Mouse (Mus musculus) erythroblast, adult 5-6 weeks (primary cell): Measurements from ENCODE around the gene Actr8. TPM values are rescaled to one million over a fixed set of nuclear protein-coding genes. Genes with fewer than 3 reads are reported as not detected.
A peak's percentile ranks its signal among the peaks of the same experiment; 100 is the strongest.

ENCODE experiments used
- ATAC-seq: replicated peaks from 2 replicates; pipeline ENCODE4 v1.8.0; 2016; ENCODE audit warnings: moderate number of reproducible peaks, mild to moderate bottlenecking, moderate TSS enrichment, inconsistent platforms; ENCODE audit not compliant: poor library complexity, low FRiP score, severe bottlenecking
- total RNA-seq, 2 experiments: library from RNA; stranded (forward) in 1 of 2; stranded (reverse) in 1 of 2; fragments of 150-400 nt in 1 of 2; fragments of 200-764, 138-1000 nt in 1 of 2; gene quantifications; 2 replicates each; pipeline versions ENCODE4 v1.2.3 to v1.2.4; 2015 to 2017; ENCODE audit warnings: low replicate concordance in 2 of 2

Actr8 gene
- total RNA-seq (2015; ENCODE audit: low replicate concordance) (11.1 and 22.8 TPM in 2 replicates), total RNA-seq (2017; ENCODE audit: low replicate concordance) (21.0 and 23.9 TPM in 2 replicates)

DNA sequence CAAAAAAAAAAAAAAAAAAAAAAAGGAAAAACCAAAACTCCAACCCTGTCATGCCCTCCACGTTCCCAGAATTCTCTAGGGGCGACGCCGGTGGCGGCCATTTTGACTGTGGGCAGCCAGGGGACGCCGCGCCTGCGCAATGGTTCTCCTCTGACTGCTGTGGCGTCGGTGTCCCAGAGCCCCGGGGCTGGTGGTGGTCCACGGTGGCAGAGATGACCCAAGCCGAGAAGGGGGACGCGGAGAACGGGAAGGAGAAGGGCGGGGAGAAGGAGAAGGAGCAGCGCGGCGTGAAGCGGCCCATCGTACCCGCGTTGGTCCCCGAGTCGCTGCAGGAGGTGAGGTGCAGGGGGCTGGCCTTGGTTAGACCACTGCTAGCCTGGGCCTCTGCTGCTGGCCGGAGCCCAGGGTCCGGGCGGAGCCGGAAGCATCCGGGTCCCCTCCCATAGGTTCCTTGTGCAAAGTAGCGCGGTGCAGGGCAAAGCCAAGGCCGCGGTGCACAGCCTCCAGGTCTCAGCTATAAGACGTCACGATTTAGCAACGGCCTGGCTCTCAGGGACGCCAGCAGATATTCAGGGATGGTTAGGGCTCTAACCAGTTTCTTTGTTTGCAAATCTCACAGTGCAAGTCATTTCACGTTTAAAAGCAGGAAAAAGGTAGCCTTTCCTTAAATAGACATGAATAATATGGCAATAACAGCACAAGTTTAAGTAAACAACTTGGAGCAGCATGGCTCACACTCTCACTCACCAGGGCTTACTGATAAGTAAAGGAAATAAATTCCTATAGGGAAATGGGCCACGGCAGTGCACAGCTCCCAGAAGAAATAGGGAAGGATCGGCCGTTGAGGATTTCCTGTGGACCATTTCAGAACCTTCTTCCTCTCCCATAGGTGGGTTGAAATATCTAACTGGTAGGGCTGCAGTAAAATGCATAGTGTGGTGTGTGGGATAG lies at the start of gene Actr8:
TSS of gene Actr8 (plus strand) at position 84 of the 951 bp plus-strand sequence.
- peak; percentile 88 for ATAC-seq

DNA sequence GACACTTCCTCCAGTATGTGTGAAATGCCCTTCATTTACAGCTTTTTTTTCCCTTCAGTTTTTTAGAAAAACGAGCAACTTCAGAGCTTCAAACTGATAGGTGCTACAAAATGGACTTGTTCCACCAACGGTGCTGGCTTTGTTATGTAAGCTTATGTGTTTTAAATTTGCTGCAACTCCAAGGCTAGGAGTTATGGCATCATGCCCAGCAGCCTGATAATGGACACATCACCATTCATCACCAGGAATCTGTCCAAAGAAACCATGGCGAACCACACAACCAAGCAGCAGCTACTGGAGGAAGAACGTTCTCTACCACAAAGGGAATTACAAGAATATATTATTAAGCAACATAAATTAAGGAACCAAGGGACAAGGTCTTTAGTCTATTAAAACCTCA lies 49.2 kb upstream of the Actr8 start:
- no peak for ATAC-seq

DNA sequence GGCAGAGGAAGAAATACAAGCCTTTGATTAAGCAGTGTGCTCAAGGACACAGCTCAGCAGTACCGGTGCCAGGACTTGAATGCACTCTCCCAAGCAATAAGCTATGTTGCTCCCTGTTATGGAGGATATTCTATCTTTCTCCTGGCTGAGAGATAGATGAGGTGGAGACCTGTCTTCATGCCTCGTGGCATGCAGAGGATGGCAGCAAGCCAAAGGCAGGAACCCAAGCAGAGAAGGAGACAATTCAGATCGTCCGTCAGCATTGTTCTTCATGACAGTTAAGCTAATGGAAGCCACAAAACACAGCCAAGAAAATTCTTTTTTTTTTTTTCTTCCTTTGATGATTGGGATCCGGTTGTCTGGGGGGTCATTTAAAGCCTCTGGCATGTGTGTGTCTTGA lies 42.6 kb upstream of the Actr8 start:
- ATAC-seq = no peak

DNA sequence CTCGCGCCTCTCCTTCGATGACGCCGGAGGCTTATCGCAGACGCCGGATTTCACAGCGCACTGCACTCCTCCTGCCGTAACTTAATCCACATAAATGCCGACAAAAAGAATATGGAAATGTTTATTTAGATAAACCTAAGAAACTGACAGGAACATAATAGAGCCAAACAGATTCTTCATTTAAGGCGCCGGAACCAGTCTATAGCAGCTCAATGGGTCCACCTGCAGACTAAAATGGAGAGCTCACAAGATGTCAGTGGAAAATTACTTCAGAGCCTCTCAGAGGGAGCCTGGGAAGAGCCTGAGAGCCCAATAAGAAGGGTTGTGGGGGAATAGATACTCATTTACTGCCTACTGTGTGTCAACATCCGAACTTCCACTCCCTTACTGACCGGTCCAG lies 40.7 kb upstream of the Actr8 start:
- no peak for ATAC-seq

DNA sequence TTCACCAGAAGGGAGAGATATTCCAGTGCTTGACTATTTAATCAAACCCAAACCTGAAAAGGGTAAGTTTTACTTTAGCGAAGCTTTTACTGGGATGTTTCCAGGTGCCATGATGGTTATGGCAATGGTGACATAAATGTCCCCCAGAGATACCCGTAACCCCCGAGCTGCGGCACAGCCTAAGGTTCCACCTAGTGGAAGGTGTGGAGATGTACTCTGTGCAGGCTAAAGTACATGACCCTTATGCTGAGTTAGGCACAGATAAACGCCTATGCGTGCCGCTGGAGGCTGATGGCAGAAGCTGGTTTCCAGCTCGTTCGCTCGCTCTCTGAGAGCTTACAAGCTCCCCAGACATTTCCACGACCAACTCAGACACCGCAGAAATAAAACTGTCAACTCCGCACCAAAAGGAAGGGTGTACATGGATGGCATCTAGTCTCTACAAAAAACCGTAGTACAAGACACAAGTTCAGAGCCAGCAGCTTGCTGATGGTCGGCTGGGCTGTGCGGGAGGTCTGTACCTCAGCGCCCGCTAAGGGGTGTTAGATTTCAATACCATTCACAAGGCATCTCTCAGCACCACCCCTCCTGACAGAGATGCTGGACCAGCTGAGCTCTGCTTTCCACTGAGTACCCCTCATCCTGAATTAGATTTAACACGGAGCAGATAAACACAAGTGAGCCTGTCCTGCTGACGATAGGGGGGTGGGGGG lies 38.4 kb upstream of the Actr8 start:
- no peak for ATAC-seq

DNA sequence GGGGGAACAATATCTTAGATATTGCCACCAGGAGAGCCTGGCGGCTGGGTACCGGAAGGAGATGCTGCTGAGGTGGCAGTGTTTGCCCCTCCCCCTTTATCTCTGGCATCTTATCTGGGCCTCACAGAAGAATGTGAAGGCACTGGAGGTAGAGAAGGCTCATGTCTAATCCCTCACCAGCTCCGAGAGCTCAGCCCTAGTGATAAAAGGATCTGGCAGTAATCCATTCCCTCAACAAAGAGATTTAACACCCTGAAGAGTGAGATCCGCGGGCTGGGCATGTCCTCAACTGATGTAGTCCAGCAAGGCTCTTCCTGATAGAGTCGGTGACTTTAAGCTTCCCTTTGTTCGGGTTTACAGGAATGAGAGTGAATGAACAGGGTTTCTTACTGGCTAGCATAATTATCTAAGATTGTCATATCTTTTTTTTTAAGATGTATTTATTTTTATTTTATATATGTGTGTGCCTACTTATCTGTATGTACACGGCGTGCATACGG lies 37.8 kb upstream of the Actr8 start:
- no peak for ATAC-seq

DNA sequence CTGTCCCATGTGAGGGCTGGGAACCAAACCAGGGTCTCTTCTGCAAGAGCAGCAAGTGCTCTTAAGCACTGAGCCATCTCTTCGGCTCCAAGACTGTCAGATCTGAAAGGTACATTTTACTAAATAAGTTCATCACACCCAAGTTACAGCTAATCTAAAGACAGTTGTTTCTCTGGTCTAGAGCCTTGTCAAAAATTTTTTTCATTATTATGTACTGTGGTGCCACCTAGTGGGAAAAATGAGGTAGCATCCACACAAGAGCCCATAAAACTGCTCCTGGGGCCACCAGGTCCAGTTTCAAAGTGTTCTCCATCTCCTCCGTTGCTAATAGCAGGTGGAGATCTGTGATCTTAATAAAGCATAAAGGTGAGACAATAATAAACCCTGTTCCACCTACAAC lies 37.3 kb upstream of the Actr8 start:
- ATAC-seq = no peak

DNA sequence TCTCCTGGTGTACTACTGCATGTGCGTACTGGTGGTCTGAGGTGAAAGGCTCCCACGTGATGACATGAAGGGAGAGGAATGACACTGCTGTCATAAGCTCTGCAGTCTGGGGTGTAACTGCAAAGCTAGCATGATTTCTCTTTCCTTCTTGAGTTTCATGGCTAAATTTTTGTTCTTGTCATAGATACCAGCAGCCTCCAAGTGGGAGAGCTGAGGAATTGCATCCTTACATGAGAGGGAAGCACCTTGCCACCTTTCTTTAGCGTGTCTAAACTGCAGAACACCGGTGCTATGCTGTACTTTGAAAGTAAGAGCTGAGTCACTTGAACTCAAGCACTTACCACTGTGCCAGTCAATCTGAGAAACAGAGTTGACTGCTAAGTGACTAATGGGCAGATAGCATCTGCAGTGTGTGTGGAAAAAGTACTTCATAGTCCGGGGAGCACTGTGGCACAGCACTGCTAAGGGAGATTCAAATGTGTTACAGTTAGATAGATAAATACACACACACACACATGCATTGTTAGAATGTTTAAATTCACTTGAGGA lies 31.3 kb upstream of the Actr8 start:
- no peak for ATAC-seq

DNA sequence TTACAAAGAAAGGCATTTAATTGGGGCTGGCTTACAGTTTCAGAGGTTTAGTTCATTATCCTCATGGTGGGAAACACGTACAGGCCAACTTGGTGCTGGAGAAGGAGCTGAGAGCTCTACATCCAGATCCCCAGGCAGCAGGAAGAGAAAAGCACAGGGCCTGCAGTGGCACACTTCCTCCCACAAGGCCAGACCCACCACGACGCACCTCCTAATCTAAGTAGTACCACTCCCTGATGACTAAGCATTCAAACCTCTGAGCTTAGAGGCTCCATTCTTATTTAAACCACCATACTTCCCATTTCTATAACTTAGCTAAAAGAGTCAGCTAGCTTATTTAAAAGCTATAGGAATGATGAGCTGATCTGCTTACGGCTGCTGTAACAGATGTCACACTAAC lies 27.3 kb upstream of the Actr8 start:
- ATAC-seq = no peak

DNA sequence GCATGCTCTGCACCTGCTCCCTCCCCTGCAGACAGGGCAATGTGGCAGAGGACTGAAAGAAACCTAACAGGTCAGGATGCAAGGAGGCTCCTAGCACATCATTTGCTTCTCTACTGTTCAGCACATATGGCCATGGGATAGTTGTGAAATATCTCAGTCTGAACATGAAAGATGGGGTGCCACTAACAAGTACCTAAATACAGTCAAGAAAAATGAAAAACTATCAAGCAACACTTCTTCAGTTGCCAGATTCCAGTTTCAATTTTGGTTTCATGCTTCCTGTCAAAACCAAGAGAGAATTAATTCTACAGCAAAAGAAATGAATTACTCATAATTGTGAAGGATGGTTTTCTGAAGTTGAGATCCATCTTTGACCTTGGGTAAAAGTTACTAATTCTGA lies 20.7 kb upstream of the Actr8 start:
- ATAC-seq = no peak

DNA sequence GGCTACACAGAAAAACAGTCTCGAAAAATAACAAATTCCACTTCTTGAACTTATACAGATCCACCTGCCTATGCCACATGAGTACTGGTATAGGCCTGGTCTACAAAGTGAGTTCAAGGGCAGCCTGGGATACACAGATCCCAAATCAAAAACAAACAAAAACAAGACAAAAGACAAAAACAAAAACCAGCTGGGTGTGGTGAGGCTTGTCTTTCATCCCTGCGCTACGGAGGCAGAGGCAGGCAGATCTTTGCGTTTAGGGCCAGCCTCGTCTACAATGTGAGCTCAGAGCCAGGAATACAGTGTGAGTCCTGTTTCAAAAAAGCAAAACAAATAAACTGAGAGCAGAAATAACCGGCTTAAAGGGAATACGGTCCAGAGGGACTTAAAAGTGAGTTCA lies 10.5 kb upstream of the Actr8 start:
- peak; percentile 9; the same call in 1 of the 2 replicates for ATAC-seq

DNA sequence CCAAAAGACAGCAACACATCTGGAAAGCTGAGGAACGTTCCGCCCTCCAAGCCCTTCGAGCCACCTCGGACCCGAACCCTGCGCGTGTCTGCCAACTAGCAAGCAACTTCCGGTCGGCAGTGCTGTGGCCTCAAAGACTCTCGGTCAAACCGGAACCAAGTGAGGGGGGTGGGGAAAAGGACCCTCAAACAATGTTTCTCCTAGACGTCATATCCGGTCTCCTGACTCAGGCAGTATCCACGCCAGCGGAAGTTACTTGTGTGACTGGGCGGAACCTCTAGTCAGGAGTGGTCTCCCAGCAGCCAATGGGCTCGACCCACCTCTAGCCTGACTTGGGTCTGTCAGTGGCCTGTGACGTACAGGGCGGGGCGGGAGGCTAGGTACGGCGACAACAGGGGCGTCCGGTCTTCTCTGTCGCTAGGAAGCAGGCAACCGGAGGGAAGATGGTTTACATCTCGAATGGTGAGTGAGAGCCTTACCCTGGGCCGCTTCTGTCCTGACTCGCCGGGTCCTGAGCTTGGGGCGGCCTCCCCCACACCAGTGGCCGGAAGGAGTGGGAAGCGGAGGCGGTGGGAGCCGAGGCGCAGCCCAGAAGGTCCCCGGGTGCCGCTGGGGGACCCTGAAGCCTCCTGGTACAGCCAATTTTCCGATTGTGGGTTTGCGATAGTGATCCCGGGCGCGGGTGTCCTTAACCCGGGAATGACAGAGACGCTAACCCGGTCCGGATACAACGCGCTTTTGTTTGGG lies 9.9 kb upstream of the Actr8 start, which contains the start of gene Selenok:
TSS of gene Selenok (plus strand) at position 234 of the 747 bp plus-strand sequence.
- ATAC-seq = peak; percentile 98

DNA sequence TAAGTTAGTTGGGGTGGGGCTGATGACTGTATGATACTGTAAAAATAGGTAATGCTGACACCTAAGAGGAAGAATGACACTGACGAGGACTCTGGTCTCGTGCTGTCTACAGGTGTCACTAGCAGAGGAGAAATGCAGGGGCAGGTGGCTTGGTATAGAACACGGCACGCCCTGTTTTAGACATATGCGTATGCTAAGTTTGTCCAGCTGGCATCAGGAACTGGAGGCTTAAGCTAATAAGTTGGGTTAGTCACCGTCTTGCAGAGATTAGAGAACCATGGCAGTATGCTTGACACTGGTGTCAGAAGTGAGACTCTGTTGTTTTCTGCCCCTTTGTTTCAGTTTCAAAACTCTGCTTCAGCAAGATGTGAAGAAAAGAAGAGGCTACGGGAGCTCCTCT lies 6.7 kb upstream of the Actr8 start:
- no peak for ATAC-seq

DNA sequence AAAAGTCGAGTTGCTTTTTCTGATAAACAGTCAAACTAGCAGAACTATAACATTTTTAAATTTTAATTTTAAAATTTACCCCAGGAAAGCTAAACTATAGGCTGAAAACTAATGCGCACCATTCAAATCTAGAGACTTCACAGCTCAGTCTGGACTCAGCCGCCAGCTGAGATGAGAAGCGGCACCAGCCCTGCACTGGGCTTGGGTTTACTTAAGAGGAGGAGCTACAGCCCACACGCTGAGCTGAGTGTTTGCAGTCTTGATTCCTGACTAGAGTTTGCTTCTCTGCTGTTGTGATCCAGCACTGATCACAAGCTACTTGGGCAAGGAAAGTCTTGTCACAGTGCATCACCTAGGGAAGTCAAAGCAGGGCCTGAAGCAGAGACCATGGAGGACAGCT lies 6.1 kb upstream of the Actr8 start:
- ATAC-seq = no peak

DNA sequence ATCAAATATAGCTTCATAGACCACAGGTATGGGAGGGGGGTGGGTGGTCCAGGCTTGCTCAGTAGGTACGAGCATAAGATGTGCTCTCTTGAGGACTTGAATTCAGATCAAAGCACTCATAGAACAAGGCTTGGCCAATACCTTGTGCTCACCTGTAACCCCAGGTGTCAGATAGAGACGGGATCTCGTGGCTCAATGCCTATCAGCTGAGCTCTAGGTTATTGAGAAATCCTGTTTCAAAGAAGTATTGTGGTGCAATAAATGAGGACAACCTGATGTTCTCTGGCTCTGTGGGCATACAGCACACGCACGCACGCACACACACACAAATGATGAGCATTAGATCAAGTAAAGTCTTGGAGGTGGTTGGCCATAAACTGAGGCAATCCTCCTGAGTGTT lies 1.2 kb upstream of the Actr8 start:
- ATAC-seq = no peak

DNA sequence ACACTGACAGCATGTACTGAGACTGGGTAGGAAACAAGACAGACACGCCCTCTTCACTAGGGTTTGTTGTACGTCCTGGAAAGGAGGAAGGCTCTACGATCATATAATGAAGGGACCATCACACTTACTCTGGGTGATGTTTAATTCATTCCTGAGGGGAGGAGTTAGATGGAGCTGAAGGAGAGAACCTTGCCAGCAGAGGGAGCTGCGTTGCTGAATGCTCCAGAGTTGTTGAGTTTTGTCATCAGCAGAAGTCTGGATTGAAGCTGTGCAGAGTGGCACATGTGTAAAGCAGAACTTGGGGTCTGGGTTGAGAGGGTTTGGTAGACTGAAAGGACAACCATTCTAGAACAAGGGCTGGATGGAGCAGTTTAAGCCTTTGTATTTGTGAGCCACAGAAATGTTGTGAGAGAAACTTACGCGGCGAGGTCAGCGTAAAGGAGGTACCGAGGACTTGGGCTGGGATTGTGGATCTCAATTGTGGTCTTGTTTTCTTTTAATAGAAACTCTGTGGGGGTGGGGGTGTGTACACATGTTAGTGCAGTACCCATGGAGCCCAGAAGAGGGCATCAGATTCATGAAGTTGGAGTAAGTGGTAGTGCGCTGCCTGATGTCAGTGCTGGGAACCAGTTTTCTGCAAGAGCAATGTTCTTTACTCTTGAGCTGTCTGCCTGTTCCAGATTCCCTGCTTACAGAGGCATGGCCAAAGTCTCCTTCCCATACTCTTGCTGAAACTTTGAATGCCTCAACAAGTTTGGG lies 2.5 kb downstream of the Actr8 start:
- ATAC-seq = 0 out of 2 replicates have a peak, but pooled peaks have one; percentile 46

DNA sequence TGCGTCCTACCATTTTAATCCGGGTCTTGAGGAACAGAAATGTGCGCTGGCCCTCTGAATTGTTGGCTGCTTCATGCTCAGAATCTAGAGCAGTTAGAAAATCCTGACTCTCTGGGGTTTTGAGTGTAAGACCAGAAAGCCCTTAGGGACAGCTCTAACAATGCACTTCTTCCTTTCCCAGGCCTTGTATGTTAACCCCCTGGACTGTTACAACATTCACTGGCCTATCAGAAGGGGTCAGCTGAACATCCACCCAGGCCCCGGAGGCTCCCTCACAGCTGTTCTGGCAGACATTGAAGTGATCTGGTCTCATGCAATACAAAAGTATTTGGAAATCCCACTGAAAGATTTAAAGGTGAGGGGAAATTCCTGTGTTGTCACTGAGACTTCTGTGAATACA lies 8.0 kb downstream of the Actr8 start:
- no peak for ATAC-seq

DNA sequence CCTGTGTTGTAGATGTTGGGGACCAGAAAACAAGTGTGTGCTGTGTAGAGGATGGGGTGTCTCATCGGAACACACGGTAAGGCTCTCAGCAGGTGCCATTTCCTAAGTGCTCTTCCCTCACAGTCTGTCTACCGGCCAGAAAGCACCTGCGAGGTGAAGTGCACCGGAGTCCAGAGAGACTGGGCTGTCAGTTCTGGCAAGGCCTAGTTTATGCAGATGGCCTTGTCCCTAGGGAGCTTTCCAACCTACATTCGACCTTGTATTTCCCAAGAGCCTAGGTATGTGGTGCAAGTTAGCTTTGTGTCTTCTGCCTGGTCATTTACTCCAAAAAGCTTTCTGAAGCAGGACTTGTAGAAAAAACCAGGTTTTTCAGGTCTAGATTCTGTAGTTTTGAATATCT lies 9.1 kb downstream of the Actr8 start:
- no peak for ATAC-seq

DNA sequence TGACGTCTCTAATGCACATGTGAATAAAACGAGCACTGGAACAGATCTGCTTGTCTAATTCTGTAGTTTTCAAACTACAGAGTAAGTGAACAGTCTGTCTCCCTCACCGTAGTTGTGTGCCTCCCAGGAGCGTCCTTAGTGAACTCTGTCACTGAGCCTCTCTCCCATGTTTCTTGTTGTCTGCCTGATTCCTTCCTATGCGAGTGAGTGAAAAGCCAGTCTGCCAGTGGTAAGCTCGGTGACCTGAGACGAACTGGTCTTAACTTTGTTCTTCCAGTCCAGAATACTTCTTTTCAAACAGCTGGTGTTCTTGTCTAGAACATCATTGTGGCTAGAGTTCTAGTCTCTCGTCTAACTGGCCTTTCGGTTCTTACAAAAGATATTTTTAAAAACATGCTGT lies 9.6 kb downstream of the Actr8 start:
- no peak for ATAC-seq
